Mouse (Mus musculus) liver, adult (tissue): ENCODE measurements at regions not wholly inside any gene's neighbourhood (a gene's known extent, or its start where the extent isn't known, plus 50 kb on each side); places are given as distances from the start of the nearest gene placed in this dataset.
A peak's percentile ranks its signal among the peaks of the same experiment; 100 is the strongest.

ENCODE experiments used
- GATA4 ChIP-seq: IDR thresholded peaks from 2 replicates; pipeline ENCODE4 v1.6.1; 2014; ENCODE audit warnings: mild to moderate bottlenecking, low read length; ENCODE audit not compliant: insufficient replicate concordance

GRCm38 (mm10) chr8:8489784-8490183 is 171.3 kb downstream of the Efnb2 start:
- TF ChIP-seq GATA4, result no peak

- no peak for TF ChIP-seq GATA4
Observed at GRCm38 (mm10) chr8:8488695-8489571, 172.1 kb downstream of the Efnb2 start.

GRCm38 (mm10) chr8:8488191-8488694 is 172.8 kb downstream of the Efnb2 start:
- TF ChIP-seq GATA4, result no peak

GRCm38 (mm10) chr8:8487706-8488105 is 173.3 kb downstream of the Efnb2 start:
- no peak for TF ChIP-seq GATA4

GRCm38 (mm10) chr8:8486866-8487265 is 174.2 kb downstream of the Efnb2 start:
- no peak for TF ChIP-seq GATA4

GRCm38 (mm10) chr8:8485252-8485651 is 175.8 kb downstream of the Efnb2 start:
- TF ChIP-seq GATA4, result no peak

GRCm38 (mm10) chr8:8484546-8484945 is 176.5 kb downstream of the Efnb2 start:
- TF ChIP-seq GATA4, result no peak

GRCm38 (mm10) chr8:8482707-8483480 is 178.1 kb downstream of the Efnb2 start:
- TF ChIP-seq GATA4, result no peak

- no peak for TF ChIP-seq GATA4
Observed at GRCm38 (mm10) chr8:8477456-8477855, 183.6 kb downstream of the Efnb2 start.

GRCm38 (mm10) chr8:8468552-8468951 is 192.5 kb downstream of the Efnb2 start:
- no peak for TF ChIP-seq GATA4

- TF ChIP-seq GATA4, result no peak
Observed at GRCm38 (mm10) chr8:8466526-8467244, 194.4 kb downstream of the Efnb2 start.

- no peak for TF ChIP-seq GATA4
Observed at GRCm38 (mm10) chr8:8462455-8462854, 198.6 kb downstream of the Efnb2 start.

GRCm38 (mm10) chr8:8457536-8457935 is 203.5 kb downstream of the Efnb2 start:
- no peak for TF ChIP-seq GATA4

- TF ChIP-seq GATA4, result no peak
Observed at GRCm38 (mm10) chr8:8453944-8454343, 207.1 kb downstream of the Efnb2 start.

- peak; percentile 3; the same call in 1 of the 2 replicates for TF ChIP-seq GATA4
Observed at GRCm38 (mm10) chr8:8452226-8452625, 208.8 kb downstream of the Efnb2 start.

GRCm38 (mm10) chr8:8448911-8449310 is 212.1 kb downstream of the Efnb2 start:
- TF ChIP-seq GATA4, result no peak

- no peak for TF ChIP-seq GATA4
Observed at GRCm38 (mm10) chr8:8441568-8441967, 219.5 kb downstream of the Efnb2 start.
